13 mouse cellular contexts compared by ENCODE assay signal in genomic region chr10:97304791-97305355, GRCm38 (mm10).
"Had no signal": no experiment of that assay in that cellular context is flagged by ENCODE, and none has a peak within 500 bp of the region (broad histone marks: within the 10 kb centered on the region; RNA-seq: fewer than 3 reads in every experiment).

No protein-coding gene starts in this region.

- H3K36me3 ChIP-seq: limb, embryonic 10.5 days; liver, embryonic 15.5 days; lung, embryonic 15.5 days; midbrain, embryonic 12.5 days; stomach, embryonic 15.5 days had no signal

- H3K27me3 ChIP-seq: liver, embryonic 15.5 days; lung, embryonic 15.5 days; megakaryocyte, embryonic 14.5 days; midbrain, embryonic 12.5 days; stomach, embryonic 15.5 days had no signal

- H3K4me1 ChIP-seq: limb, embryonic 10.5 days; liver, embryonic 15.5 days; megakaryocyte, embryonic 14.5 days; midbrain, embryonic 12.5 days; stomach, embryonic 15.5 days had no signal

- H3K9ac ChIP-seq: liver, embryonic 15.5 days; lung, embryonic 15.5 days; midbrain, embryonic 12.5 days; stomach, embryonic 15.5 days had no signal

- H3K27ac ChIP-seq: hindbrain, postnatal 0 days; left cerebral cortex, adult 2 months; limb, embryonic 10.5 days; liver, embryonic 15.5 days; lung, embryonic 15.5 days; macrophage; midbrain, embryonic 12.5 days; stomach, embryonic 15.5 days had no signal

- H3K4me3 ChIP-seq: left cerebral cortex, adult 2 months; limb, embryonic 10.5 days; liver, embryonic 15.5 days; lung, embryonic 15.5 days; megakaryocyte, embryonic 14.5 days; midbrain, embryonic 12.5 days; stomach, embryonic 15.5 days had no signal

- DNase-seq: lung, postnatal 14 days; right cerebral cortex, postnatal 14 days; thymus, adult 2 months; thymus, postnatal 25 days had no signal
